Mouse (Mus musculus) mammary gland, adult 2 months (tissue): ENCODE data around the gene Gm10097. TPM values are rescaled to one million over a fixed set of nuclear protein-coding genes. Genes with fewer than 3 reads are reported as not detected.

Experiments
- polyA plus RNA-seq: library from polyadenylated mRNA; depleted of rRNA; stranded (reverse); fragments of >200 nt; gene quantifications from 2 replicates; pipeline ENCODE4 v1.2.3, GENCODE M21; 2012; ENCODE audit warnings: low replicate concordance; rRNA removed

The Gm10097 gene
- polyA plus RNA-seq = not detected in 2 replicates

GRCm38 (mm10) chr10:5068676-5069265 lies at the start of gene Gm10097:
Gene Gm10097 (plus strand): TSS chr10:5069192.

